Mouse (Mus musculus) olfactory bulb, adult 2 months (tissue): ENCODE data around the gene Lcn5.

Experiments used
- CTCF ChIP-seq: fragments of 200-500 bp; IDR thresholded peaks from 2 replicates; pipeline ENCODE4 v1.5.1; 2012; ENCODE audit warnings: low read depth, mild to moderate bottlenecking, low read length, moderate library complexity; ENCODE audit not compliant: insufficient read depth
- POLR2A ChIP-seq: fragments of 200-500 bp; IDR thresholded peaks from 2 replicates; pipeline ENCODE4 v1.6.1; 2012; ENCODE audit warnings: mild to moderate bottlenecking, low read depth, low read length, moderate library complexity; ENCODE audit not compliant: insufficient read depth

- TF ChIP-seq POLR2A, result no peak
- no peak for TF ChIP-seq CTCF
Observed at GRCm38 (mm10) chr2:25628738-25629137, 29.0 kb upstream of the Lcn5 start.
